Mouse (Mus musculus): ENCODE measurements around the gene Pten.

Gene Pten

GRCm38 (mm10) chr19:32756900-32757725, at the start of gene Pten:
Pten (plus strand) TSS chr19:32757497.
- in situ Hi-C loops (cut with MboI, MseI): loop anchor here (5.0 to 10.0 kb wide), 3 partner anchors 45 to 470 kb away; no protein-coding TSS in a partner anchor

DNA sequence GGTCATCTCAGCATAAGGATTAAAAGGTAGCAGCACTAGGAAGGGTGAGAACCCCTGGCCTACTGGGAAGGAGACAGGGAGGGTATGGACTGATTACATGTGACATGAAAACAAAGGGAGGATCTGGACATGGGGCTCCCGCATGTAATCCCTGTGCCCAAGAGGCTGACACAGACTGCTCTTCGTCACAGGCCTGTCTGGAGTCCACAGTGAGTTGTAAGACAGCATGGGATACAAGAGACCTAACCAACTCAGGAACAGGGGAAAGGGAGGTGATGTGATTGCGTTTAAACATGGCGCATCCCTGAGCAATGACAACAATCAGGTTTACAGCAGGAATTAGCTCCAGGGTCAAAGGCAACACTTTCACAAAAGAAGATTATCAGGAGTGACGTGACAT, 48.3 kb upstream of the Pten start:
- in situ Hi-C loops (cut with MboI, MseI): no loop called here

- in situ Hi-C loops (cut with MboI, MseI): loop anchor here (5.0 kb wide), 1 partner anchor 47 kb away; the partner anchor contains the start of gene Pten
These were observed 47.0 kb upstream of the Pten start for GRCm38 (mm10) chr19:32710288-32710687.

DNA sequence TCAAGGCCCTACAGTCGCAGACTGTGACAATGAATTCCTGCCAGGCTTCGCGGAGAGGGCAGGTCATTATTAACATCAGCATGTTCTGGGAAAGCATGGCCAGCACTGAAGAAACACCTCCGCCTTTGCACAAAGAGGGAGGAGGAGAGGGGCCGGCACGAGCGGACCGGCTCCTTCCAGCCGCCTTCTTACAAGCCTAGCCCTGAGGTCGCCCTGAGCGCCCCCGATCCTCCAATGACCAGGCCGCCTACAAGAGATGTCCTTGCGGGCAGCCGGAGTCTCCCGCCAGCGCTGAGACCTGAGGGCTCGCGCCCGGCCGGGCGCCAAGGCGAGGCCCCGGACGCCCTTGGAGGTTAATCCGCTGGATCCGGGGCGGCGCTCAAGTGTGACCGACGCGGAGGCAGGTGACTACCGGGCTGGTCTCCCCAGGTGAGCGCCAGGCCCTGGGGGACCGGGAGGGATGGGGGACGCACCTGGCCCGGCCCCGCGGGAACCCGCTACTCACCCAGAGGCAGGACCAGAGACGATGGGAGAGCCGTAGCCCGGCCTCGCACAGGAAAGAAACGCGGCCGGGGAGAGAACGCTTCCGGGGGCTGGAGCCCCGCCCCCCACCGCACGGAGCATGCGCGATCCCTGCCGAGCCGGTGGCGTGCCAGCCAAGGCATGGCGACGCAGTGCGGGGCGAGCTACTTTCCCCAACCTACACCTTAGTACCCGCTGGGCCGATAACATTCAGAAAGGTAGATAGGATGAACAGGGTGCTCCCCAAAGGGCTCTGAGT, 45.3 kb upstream of the Pten start:
- in situ Hi-C loops (cut with MboI, MseI): loop anchor here (5.0 kb wide), 1 partner anchor 45 kb away; the partner anchor contains the start of gene Pten

GRCm38 (mm10) chr19:32712588-32713042, 44.7 kb upstream of the Pten start:
- in situ Hi-C loops (cut with MboI, MseI): loop anchor here (5.0 kb wide), 1 partner anchor 45 kb away; the partner anchor contains the start of gene Pten

DNA sequence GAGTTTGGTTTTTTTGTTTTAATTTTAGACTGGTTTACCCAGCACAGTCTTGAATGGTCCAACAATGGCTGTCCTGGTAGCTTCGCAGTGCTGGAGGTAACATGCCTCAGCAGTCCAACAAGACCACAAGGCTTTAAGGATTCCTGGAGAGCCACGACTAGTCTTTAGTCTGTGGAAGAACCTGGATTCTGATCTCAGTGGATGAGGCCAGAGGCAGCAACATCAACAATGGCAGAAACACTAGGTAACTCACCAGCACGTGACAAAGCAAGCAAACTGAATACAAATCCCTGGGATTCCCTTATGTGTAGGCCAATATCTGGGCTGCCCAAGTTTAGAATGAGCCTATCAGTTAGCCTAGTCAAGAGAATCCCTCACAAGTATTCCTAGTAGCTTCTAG, 43.8 kb upstream of the Pten start:
- in situ Hi-C loops (cut with MboI, MseI): loop anchor here (5.0 kb wide), 1 partner anchor 44 kb away; the partner anchor contains the start of gene Pten

DNA sequence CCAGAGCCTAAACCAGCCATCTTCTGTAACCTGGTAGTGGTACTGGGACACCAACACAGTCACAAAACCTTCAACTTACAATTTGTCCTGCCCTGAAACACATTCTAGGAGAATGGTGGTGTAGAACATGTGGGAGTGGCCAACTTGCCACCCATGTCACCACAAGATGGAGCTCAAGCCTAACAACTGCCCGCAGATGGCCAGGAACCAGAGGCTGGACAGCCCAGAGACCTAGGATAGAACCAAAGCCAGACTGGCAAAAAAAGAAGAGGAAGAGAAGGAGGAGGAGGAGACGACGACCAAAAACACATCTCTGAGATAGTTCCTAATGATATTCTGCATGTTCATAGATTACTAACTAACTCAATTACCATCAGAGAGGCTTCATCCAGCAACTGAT, 42.1 kb upstream of the Pten start:
- in situ Hi-C loops (cut with MboI, MseI): loop anchor here (5.0 kb wide), 2 partner anchors 512 to 652 kb away; no protein-coding TSS in a partner anchor

- in situ Hi-C loops (cut with MboI, MseI): loop anchor here (5.0 kb wide), 2 partner anchors 512 to 652 kb away; no protein-coding TSS in a partner anchor
These were observed 41.6 kb upstream of the Pten start for GRCm38 (mm10) chr19:32715681-32716080.

DNA sequence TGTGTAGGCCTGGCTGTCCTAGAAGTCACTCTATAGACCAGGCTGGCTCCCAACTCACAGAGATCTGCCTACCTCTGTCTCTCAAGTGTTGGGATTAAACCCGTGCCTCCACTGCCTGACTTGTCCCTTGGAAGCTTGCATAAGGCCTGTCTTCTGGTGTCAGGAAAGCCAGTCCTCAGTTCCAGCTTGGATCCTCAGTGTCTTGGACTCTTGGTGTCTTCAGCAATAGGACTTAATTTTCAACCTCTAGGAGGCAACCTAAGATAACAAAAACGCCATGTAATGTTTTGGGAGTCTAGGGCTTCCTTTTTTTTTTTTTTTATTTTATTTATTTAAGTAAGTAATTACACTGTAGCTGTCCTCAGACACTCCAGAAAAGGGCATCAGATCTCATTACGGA, 39.7 kb upstream of the Pten start:
- in situ Hi-C loops (cut with MboI, MseI): loop anchor here (5.0 kb wide), 2 partner anchors 510 to 650 kb away; no protein-coding TSS in a partner anchor

GRCm38 (mm10) chr19:32720319-32720718, 37.0 kb upstream of the Pten start:
- in situ Hi-C loops (cut with MboI, MseI): no loop called here

DNA sequence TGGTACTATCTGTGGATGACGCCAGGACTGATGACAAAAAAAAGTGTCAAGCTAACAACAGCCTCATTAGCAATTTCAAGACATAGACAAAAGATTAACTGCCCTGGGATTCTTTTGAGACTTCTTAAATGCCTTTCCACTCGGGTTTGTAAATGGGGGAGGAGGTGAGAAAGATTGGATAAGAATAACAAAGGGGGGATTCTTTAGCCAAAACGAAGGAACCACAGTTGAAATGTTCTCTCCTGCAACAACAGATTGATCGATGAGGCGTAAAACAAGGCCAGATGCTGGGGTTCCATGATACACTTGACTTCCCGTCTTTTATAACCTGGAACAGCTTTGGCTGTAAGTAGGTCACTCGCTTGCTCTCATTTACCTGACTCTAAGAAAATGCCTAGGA, 33.5 kb upstream of the Pten start:
- in situ Hi-C loops (cut with MboI, MseI): no loop called here

GRCm38 (mm10) chr19:32726451-32727325, 30.6 kb upstream of the Pten start:
- in situ Hi-C loops (cut with MboI, MseI): no loop called here

DNA sequence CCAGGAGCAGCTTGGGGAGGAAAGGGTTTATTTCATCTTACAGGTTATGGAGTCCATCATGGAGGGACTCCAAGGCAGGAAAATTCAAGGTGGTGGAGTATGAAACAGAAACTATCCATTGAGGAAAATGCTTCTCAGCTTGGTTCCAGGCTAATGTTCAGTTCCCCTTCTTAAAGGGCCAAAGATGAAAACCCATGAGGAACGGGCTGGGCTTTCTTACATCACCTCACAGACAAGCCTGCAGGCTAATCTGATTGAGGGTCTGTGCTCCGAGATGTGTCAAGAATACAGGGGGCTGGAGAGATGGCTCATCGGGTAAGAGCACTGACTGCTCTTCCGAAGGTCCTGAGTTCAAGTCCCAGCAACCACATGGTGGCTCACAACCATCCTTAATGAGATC, 27.5 kb upstream of the Pten start:
- in situ Hi-C loops (cut with MboI, MseI): no loop called here

GRCm38 (mm10) chr19:32732922-32733321, 24.4 kb upstream of the Pten start:
- in situ Hi-C loops (cut with MboI, MseI): no loop called here

- in situ Hi-C loops (cut with MboI, MseI): no loop called here
These were observed 19.5 kb upstream of the Pten start for GRCm38 (mm10) chr19:32737844-32738243.

GRCm38 (mm10) chr19:32739686-32740085, 17.6 kb upstream of the Pten start, which contains the start of gene Atad1:
Atad1 (minus strand) TSS chr19:32739786.
- in situ Hi-C loops (cut with MboI, MseI): no loop called here

DNA sequence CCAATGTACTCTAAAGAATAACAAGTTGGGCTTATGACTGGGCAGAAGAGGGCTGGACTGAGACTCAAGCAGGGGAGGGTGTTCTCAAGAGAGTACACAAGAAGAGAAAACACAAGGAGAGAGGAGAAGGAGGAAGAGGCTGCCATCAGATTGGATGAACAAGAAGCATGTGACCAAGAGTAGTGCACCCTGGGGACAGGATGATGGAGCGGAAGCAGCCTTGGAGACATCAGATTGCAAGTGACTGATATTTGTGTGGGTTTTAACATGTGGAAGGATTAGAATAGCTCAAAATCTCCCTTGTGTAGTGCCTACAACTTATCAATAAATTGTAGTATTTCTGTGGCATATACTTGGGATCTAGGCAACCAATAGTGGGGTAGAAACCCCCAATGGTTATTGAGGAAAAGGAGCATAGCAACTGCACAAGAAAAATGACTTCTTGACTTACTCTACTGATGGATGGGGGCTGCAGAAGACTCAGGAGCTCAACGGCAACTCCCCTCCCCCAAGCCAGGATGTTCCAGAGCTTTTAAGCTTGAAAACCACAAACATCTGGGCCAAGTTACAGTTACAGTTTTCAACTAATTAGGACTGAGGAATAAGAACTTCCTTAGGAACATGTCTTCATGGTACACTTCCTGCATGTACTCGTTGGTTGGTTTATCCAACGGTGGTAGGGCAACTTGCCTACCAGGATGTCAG, 16.5 kb upstream of the Pten start:
- in situ Hi-C loops (cut with MboI, MseI): no loop called here

DNA sequence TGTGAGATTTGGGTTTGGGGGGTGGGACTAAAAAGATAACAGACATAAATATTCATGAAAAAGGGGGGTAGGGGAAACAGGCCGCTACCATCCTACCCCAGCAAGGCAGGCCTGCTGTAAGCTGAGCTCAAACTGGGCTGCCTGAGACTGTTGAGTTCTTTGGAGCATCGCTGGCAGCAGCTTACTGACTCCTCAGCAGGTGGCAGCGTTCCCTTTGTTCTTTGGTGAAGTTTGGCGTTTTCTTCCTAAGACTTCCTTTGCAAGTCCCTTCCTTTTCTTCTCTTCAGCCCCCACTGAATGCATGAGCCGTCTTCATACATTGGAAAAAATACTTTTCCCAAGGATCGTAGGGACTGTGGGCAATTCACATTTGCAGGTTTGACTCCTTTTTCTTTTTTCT, 7.9 kb upstream of the Pten start:
- in situ Hi-C loops (cut with MboI, MseI): no loop called here

GRCm38 (mm10) chr19:32752357-32752756, 4.9 kb upstream of the Pten start:
- in situ Hi-C loops (cut with MboI, MseI): loop anchor here (10.0 kb wide), 1 partner anchor 202 kb away; no protein-coding TSS in a partner anchor

DNA sequence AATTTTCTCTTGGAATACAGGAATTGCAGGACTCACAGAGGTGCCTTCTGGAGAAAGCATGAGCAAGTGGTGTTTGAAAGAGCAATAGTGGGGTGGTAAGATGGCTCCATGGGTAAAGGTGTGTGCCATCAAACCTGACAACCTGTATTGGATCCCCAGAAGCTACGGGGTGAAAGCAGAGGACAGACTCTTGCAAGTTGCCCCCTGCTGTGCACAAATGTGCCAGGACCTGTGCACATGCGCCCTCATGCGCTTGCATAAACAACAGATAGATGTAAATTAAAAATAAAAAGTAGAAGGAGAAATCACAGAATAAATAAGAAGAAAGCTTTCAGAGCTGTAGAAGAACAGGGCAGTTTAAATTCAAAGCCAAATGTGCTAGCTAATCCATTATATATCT, 3.9 kb upstream of the Pten start:
- in situ Hi-C loops (cut with MboI, MseI): loop anchor here (10.0 kb wide), 1 partner anchor 201 kb away; no protein-coding TSS in a partner anchor
